Mouse (Mus musculus): Measurements from ENCODE around the gene Rhcg. TPM values are rescaled to one million over a fixed set of nuclear protein-coding genes. Genes with fewer than 3 reads are reported as not detected.
A peak's percentile ranks its signal among the peaks of the same experiment; 100 is the strongest.

Rhcg gene
- polyA plus RNA-seq, 1 experiment from 2014 or later = 0.05 TPM

- H3K9ac ChIP-seq (replicated peaks; ENCODE audit: low read depth) = no peak overlapping the region
- ATAC-seq = peak; percentile 47
- no peak overlapping the region for H3K4me3 ChIP-seq (ENCODE audit: low read depth, low read length)
- no peak overlapping the region for H3K4me2 ChIP-seq (replicated peaks; ENCODE audit: low read depth, low read length)
- TF ChIP-seq CTCF (IDR thresholded peaks at IDR 0.05) = peak; percentile 87
- no peak for TF ChIP-seq EP300 (IDR thresholded peaks at IDR 0.05)
- no peaks in the 10 kb centered on the region for H3K4me1 ChIP-seq (ENCODE audit: insufficient read depth, low read depth, low read length)
- H3K9me3 ChIP-seq (ENCODE audit: low read length) = no peaks in the 10 kb centered on the region
- WGBS = 2% methylated on average over 15 of the region's 15 CpGs
- peaks cover 62% of the 10 kb centered on the region for H3K27me3 ChIP-seq (replicated peaks; ENCODE audit: insufficient read depth, low read length)
- DNase-seq (ENCODE audit: low spot score) = peak; percentile 61
- no peak overlapping the region for H3K27ac ChIP-seq (ENCODE audit: low read length)
- no peaks in the 10 kb centered on the region for H3K36me3 ChIP-seq (ENCODE audit: insufficient read depth, low read length)
These were observed 70.4 kb downstream of the Rhcg start for GRCm38 (mm10) chr7:79547092-79547491.

GRCm38 (mm10) chr7:79545066-79545400 lies 72.4 kb downstream of the Rhcg start:
- ATAC-seq (no peak), DNase-seq (ENCODE audit: low spot score) (no peak)
- WGBS = 8% methylated on average over 7 of the region's 7 CpGs
- H3K4me3 ChIP-seq (ENCODE audit: low read depth, low read length) = no peak overlapping the region
- no peak overlapping the region for H3K4me2 ChIP-seq (replicated peaks; ENCODE audit: low read depth, low read length)
- no peaks in the 10 kb centered on the region for H3K36me3 ChIP-seq (ENCODE audit: insufficient read depth, low read length)
- H3K9ac ChIP-seq (replicated peaks; ENCODE audit: low read depth) = no peak overlapping the region
- H3K27ac ChIP-seq (ENCODE audit: low read length) = no peak overlapping the region
- TF ChIP-seq CTCF (IDR thresholded peaks at IDR 0.05) (no peak), EP300 (IDR thresholded peaks at IDR 0.05) (no peak)
- H3K27me3 ChIP-seq (replicated peaks; ENCODE audit: insufficient read depth, low read length) = peaks cover 68% of the 10 kb centered on the region
- no peaks in the 10 kb centered on the region for H3K4me1 ChIP-seq (ENCODE audit: insufficient read depth, low read depth, low read length)
- H3K9me3 ChIP-seq (ENCODE audit: low read length) = no peaks in the 10 kb centered on the region

- WGBS = 3% methylated on average over 37 of the region's 37 CpGs
- Histone ChIP-seq H3K4me1 (ENCODE audit: insufficient read depth, low read depth, low read length) (no peaks in the 10 kb centered on the region), H3K4me3 (ENCODE audit: low read depth, low read length) (no peak overlapping the region), H3K9me3 (ENCODE audit: low read length) (no peaks in the 10 kb centered on the region), H3K36me3 (ENCODE audit: insufficient read depth, low read length) (no peaks in the 10 kb centered on the region), H3K27me3 (replicated peaks; ENCODE audit: insufficient read depth, low read length) (peaks cover 66% of the 10 kb centered on the region), H3K9ac (replicated peaks; ENCODE audit: low read depth) (no peak overlapping the region), H3K4me2 (replicated peaks; ENCODE audit: low read depth, low read length) (no peak overlapping the region), H3K27ac (ENCODE audit: low read length) (no peak overlapping the region)
- DNase-seq (ENCODE audit: low spot score) (no peak), ATAC-seq (no peak)
- TF ChIP-seq CTCF (IDR thresholded peaks at IDR 0.05) (no peak), EP300 (IDR thresholded peaks at IDR 0.05) (no peak)
These were observed 73.0 kb downstream of the Rhcg start for GRCm38 (mm10) chr7:79544281-79545065.

Other genes with a start within 250 kb of the Rhcg start
- 0.21 and 0.33 TPM in 2 replicates for gene Rlbp1, start 230.6 kb downstream of the Rhcg start, polyA plus RNA-seq (2015; fragmentation: Nextera tagmentation; extraction: Ambion mirVana)
- gene Fanci, start 225.7 kb downstream of the Rhcg start, polyA plus RNA-seq (2015; fragmentation: Nextera tagmentation; extraction: Ambion mirVana) = 0.50 and 0.82 TPM in 2 replicates
- gene Polg, start 151.3 kb downstream of the Rhcg start, polyA plus RNA-seq (2015; fragmentation: Nextera tagmentation; extraction: Ambion mirVana) = 32.3 and 39.9 TPM in 2 replicates
- gene Ticrr, start 42.5 kb upstream of the Rhcg start, polyA plus RNA-seq (2015; fragmentation: Nextera tagmentation; extraction: Ambion mirVana) = 0.35 and 0.37 TPM in 2 replicates
- gene Kif7, start 98.1 kb upstream of the Rhcg start, polyA plus RNA-seq (2015; fragmentation: Nextera tagmentation; extraction: Ambion mirVana) = 1.6 and 1.7 TPM in 2 replicates
- 0.45 and 0.60 TPM in 2 replicates for gene Plin1, start 115.2 kb upstream of the Rhcg start, polyA plus RNA-seq (2015; fragmentation: Nextera tagmentation; extraction: Ambion mirVana)
- 17.8 and 23.9 TPM in 2 replicates for gene Pex11a, start 125.5 kb upstream of the Rhcg start, polyA plus RNA-seq (2015; fragmentation: Nextera tagmentation; extraction: Ambion mirVana)
- 1.6 and 2.0 TPM in 2 replicates for gene Wdr93, start 125.5 kb upstream of the Rhcg start, polyA plus RNA-seq (2015; fragmentation: Nextera tagmentation; extraction: Ambion mirVana)
- gene Mesp1, start 176.1 kb upstream of the Rhcg start, polyA plus RNA-seq (2015; fragmentation: Nextera tagmentation; extraction: Ambion mirVana) = 0.11 and 0.21 TPM in 2 replicates
- gene Mesp2, start 193.1 kb upstream of the Rhcg start, polyA plus RNA-seq (2015; fragmentation: Nextera tagmentation; extraction: Ambion mirVana) = 0.92 and 0.99 TPM in 2 replicates
- 11.6 TPM in 2 replicates for gene Anpep, start 243.4 kb upstream of the Rhcg start, polyA plus RNA-seq (2015; fragmentation: Nextera tagmentation; extraction: Ambion mirVana)

Data from lung, postnatal 0 days (tissue).